Mouse (Mus musculus) G1E (cell line): ENCODE measurements around the gene Mkln1.

Experiments
- CTCF ChIP-seq: IDR thresholded peaks from 2 replicates; pipeline ENCODE4 v1.5.1; 2012; ENCODE audit warnings: low read depth, low read length, inconsistent platforms, mixed read lengths
- GATA1 ChIP-seq: IDR thresholded peaks from 2 replicates; pipeline ENCODE4 v1.6.1; 2012; ENCODE audit warnings: borderline replicate concordance, low read length, inconsistent platforms, mixed read lengths
- GATA2 ChIP-seq: IDR thresholded peaks from 2 replicates; pipeline ENCODE4 v1.6.1; 2012; ENCODE audit warnings: low read depth, low read length, inconsistent platforms, borderline replicate concordance
- POLR2AphosphoS5 ChIP-seq: IDR thresholded peaks from 2 replicates; pipeline ENCODE4 v1.6.1; 2012; ENCODE audit warnings: low read depth, low read length, inconsistent platforms; ENCODE audit not compliant: insufficient replicate concordance
- TAL1 ChIP-seq: conservative IDR thresholded peaks from 2 replicates; pipeline ENCODE4 v1.6.1; 2012; ENCODE audit warnings: low read depth, low read length, inconsistent platforms, mixed read lengths

- TF ChIP-seq CTCF: no peak
- TF ChIP-seq POLR2AphosphoS5: no peak
- no peak for TF ChIP-seq GATA2
- no peak for TF ChIP-seq TAL1
- no peak for TF ChIP-seq GATA1
Observed at GRCm38 (mm10) chr6:31534705-31535104, 136.2 kb downstream of the Mkln1 start.
